25 mouse cellular contexts compared by ENCODE assay signal in genomic region chr8:114686462-114686861, GRCm38 (mm10).
DNase-seq lines count a peak whose midpoint lies in the region; ATAC-seq and TF ChIP-seq lines count a peak whose summit lies in the region.
"Had no signal": no experiment of that assay in that cellular context is flagged by ENCODE, and none has a peak within 500 bp of the region (broad histone marks: within the 10 kb centered on the region; RNA-seq: fewer than 3 reads in every experiment).

No protein-coding gene starts in this region.

- H3K9ac ChIP-seq in ES-Bruce4 (ENCODE audit: low read depth, poor library complexity, severe bottlenecking) (no peak overlapping the region), ES-E14 (ENCODE audit: insufficient read depth, low read depth, low read length, poor library complexity, severe bottlenecking) (no peak overlapping the region)
- no peak overlapping the region for H3K9ac ChIP-seq in hindbrain, embryonic 11.5 days (ENCODE audit: low read depth, low read length)
- H3K9ac ChIP-seq in forebrain, postnatal 0 days: no peak overlapping the region
- H3K9ac ChIP-seq: embryonic facial prominence, embryonic 13.5 days; embryonic facial prominence, embryonic 15.5 days; forebrain, embryonic 12.5 days had no signal

- in situ Hi-C loops in ES-E14 (cut with MboI; ENCODE audit: low sequenced_read_pairs in 2 of 2, unreplicated experiment in 2 of 2): no loop called here

- peak; percentile 19 for DNase-seq in ES-E14 (ENCODE audit: low read depth, low spot score)
- peak; percentile 47 for DNase-seq in ZHBTc4 (ENCODE audit: low read depth, low spot score)
- DNase-seq in hindbrain, embryonic 11.5 days (ENCODE audit: low spot score): no peak
- no peak for DNase-seq in forebrain, postnatal 0 days
- DNase-seq: adrenal gland, adult 8-10 months; adrenal gland, postnatal 14 days; adrenal gland, postnatal 36 days; B cell, adult 2 months; cerebellum, adult 11-12 months; cerebellum, adult 2 months; cerebellum, adult 9-10 months; cerebellum, postnatal 14 days; cerebellum, postnatal 36 days; embryo, embryonic 11 days had no signal

- 82% methylated on average over 4 of the region's 4 CpGs for WGBS in hindbrain, embryonic 11.5 days
- WGBS in forebrain, postnatal 0 days: 86% methylated on average over 4 of the region's 4 CpGs

- no peak for ATAC-seq in hindbrain, embryonic 11.5 days (ENCODE audit: low FRiP score)
- ATAC-seq in forebrain, postnatal 0 days: no peak
- ATAC-seq: activated CD4-positive, CD25-positive, alpha-beta regulatory T cell, adult 4 months; forebrain, embryonic 14.5 days; forebrain, embryonic 16.5 days; Patski had no signal

- H3K27me3 ChIP-seq in ES-Bruce4 (ENCODE audit: control insufficient read depth, insufficient read depth, low read length, poor library complexity, severe bottlenecking): no peaks in the 10 kb centered on the region
- no peaks in the 10 kb centered on the region for H3K27me3 ChIP-seq in hindbrain, embryonic 11.5 days (ENCODE audit: control insufficient read depth, insufficient read depth, low read length)
- peaks cover under 1% of the 10 kb centered on the region for H3K27me3 ChIP-seq in forebrain, postnatal 0 days (ENCODE audit: insufficient read depth, low read length)
- H3K27me3 ChIP-seq: embryonic facial prominence, embryonic 15.5 days; forebrain, embryonic 12.5 days; Patski had no signal

- TF ChIP-seq EP300 in ES-Bruce4 (IDR thresholded peaks at IDR 0.05; ENCODE audit: insufficient read depth, low read depth, low read length): no peak

- no peak for TF ChIP-seq CTCF in ES-Bruce4 (IDR thresholded peaks at IDR 0.05; ENCODE audit: low read depth, low read length)
- no peak for TF ChIP-seq CTCF in forebrain, postnatal 0 days (IDR thresholded peaks at IDR 0.05; ENCODE audit: low read depth)

- H3K9me3 ChIP-seq in ES-Bruce4 (replicated peaks; ENCODE audit: control insufficient read depth, insufficient read depth, low read length, poor library complexity, severe bottlenecking): no peaks in the 10 kb centered on the region
- no peaks in the 10 kb centered on the region for H3K9me3 ChIP-seq in ES-E14 (ENCODE audit: control insufficient read depth, insufficient read depth, low read depth, low read length)
- no peaks in the 10 kb centered on the region for H3K9me3 ChIP-seq in hindbrain, embryonic 11.5 days (ENCODE audit: control insufficient read depth, low read length)
- H3K9me3 ChIP-seq in forebrain, postnatal 0 days (ENCODE audit: low read length): no peaks in the 10 kb centered on the region
- H3K9me3 ChIP-seq: embryonic facial prominence, embryonic 13.5 days; embryonic facial prominence, embryonic 15.5 days; forebrain, embryonic 10.5 days; forebrain, embryonic 12.5 days had no signal

- H3K27ac ChIP-seq in ES-Bruce4 (ENCODE audit: insufficient read depth, low read length): peak overlapping the region; percentile 38; the same call in 1 of the 2 replicates
- no peak overlapping the region for H3K27ac ChIP-seq in ES-E14 (ENCODE audit: insufficient read depth, low read depth, low read length, poor library complexity, severe bottlenecking)
- H3K27ac ChIP-seq in hindbrain, embryonic 11.5 days (ENCODE audit: low read depth, low read length): no peak overlapping the region
- no peak overlapping the region for H3K27ac ChIP-seq in forebrain, postnatal 0 days (ENCODE audit: low read depth, low read length)
- H3K27ac ChIP-seq: embryonic facial prominence, embryonic 13.5 days; embryonic facial prominence, embryonic 15.5 days; forebrain, embryonic 10.5 days; forebrain, embryonic 12.5 days had no signal

- no peaks in the 10 kb centered on the region for H3K36me3 ChIP-seq in ES-Bruce4 (ENCODE audit: control insufficient read depth, insufficient read depth, low read length, poor library complexity, severe bottlenecking)
- no peaks in the 10 kb centered on the region for H3K36me3 ChIP-seq in ES-E14 (ENCODE audit: control insufficient read depth, insufficient read depth, low read length, poor library complexity, severe bottlenecking)
- no peaks in the 10 kb centered on the region for H3K36me3 ChIP-seq in hindbrain, embryonic 11.5 days (ENCODE audit: control insufficient read depth, insufficient read depth, low read length)
- no peaks in the 10 kb centered on the region for H3K36me3 ChIP-seq in forebrain, postnatal 0 days (ENCODE audit: insufficient read depth)
- H3K36me3 ChIP-seq: embryonic facial prominence, embryonic 13.5 days; embryonic facial prominence, embryonic 15.5 days; forebrain, embryonic 10.5 days; forebrain, embryonic 12.5 days; G1E had no signal

- TF ChIP-seq POLR2A in ES-Bruce4 (IDR thresholded peaks at IDR 0.05; ENCODE audit: insufficient read depth, low read length): no peak

- H3K4me1 ChIP-seq in ES-Bruce4 (ENCODE audit: control insufficient read depth, insufficient read depth, low read length) (peaks cover 3% of the 10 kb centered on the region), ES-E14 (ENCODE audit: control insufficient read depth in 2 of 2, insufficient read depth in 2 of 2, low read length in 2 of 2, poor library complexity in 1 of 2) (peaks cover 2 to 3% of the 10 kb centered on the region in 2 experiments; a peak in 3 of 4 replicates)
- H3K4me1 ChIP-seq in hindbrain, embryonic 11.5 days (replicated peaks; ENCODE audit: control insufficient read depth, insufficient read depth, low read length): no peaks in the 10 kb centered on the region
- no peaks in the 10 kb centered on the region for H3K4me1 ChIP-seq in forebrain, postnatal 0 days (ENCODE audit: insufficient read depth)
- H3K4me1 ChIP-seq: forebrain, embryonic 12.5 days had no signal

- no peak overlapping the region for H3K4me2 ChIP-seq in hindbrain, embryonic 11.5 days (replicated peaks; ENCODE audit: low read depth, low read length)
- no peak overlapping the region for H3K4me2 ChIP-seq in forebrain, postnatal 0 days (ENCODE audit: low read depth)
- H3K4me2 ChIP-seq: embryonic facial prominence, embryonic 13.5 days; embryonic facial prominence, embryonic 15.5 days; forebrain, embryonic 12.5 days had no signal

- H3K4me3 ChIP-seq in ES-Bruce4 (ENCODE audit: low read depth, low read length): no peak overlapping the region
- no peak overlapping the region for H3K4me3 ChIP-seq in ES-E14 (ENCODE audit: insufficient read depth in 1 of 2, low read depth in 1 of 2, low read length in 2 of 2, poor library complexity in 1 of 2, severe bottlenecking in 1 of 2)
- no peak overlapping the region for H3K4me3 ChIP-seq in hindbrain, embryonic 11.5 days (ENCODE audit: low read depth, low read length)
- no peak overlapping the region for H3K4me3 ChIP-seq in forebrain, postnatal 0 days (ENCODE audit: low read depth, low read length)
- H3K4me3 ChIP-seq: embryonic facial prominence, embryonic 13.5 days; embryonic facial prominence, embryonic 15.5 days; erythroblast, embryonic 14.5 days; forebrain, embryonic 10.5 days; forebrain, embryonic 12.5 days had no signal

TF ChIP-seq in ES-E14, 5 proteins besides CTCF, POLR2A, EP300 and RAD21:
- TF ChIP-seq HCFC1 (IDR thresholded peaks at IDR 0.05; ENCODE audit: borderline replicate concordance, insufficient read depth, low read length) (no peak), MAFK (IDR thresholded peaks at IDR 0.05; ENCODE audit: insufficient read depth, low read depth, low read length) (no peak), CHD2 (IDR thresholded peaks at IDR 0.05; ENCODE audit: low read depth, low read length) (no peak), ZC3H11A (IDR thresholded peaks at IDR 0.05; ENCODE audit: borderline replicate concordance, low read depth, low read length) (no peak), ZNF384 (IDR thresholded peaks at IDR 0.05; ENCODE audit: low read depth, low read length) (no peak)

Comparison
In these comparisons a context has a peak if more than half of its experiments do, and no peak if none do; other contexts are left out.
1. DNase-seq: peak in ES-E14 (single experiment) and ZHBTc4 (single experiment); none in hindbrain, embryonic 11.5 days (single experiment) and forebrain, postnatal 0 days (single experiment).